Mouse (Mus musculus): Measurements from ENCODE around the gene Gm5431.
"Not testable (repeated sequence)": the region's sequence is repeated elsewhere in the genome, so short reads cannot be mapped to it uniquely, and the experiment has no call there.

Gene Gm5431

GRCm38 (mm10) chr11:48870781-48871180, 31.2 kb downstream of the Gm5431 start:
- no peak for DNase-seq

GRCm38 (mm10) chr11:48869380-48870110, 32.5 kb downstream of the Gm5431 start:
- DNase-seq, result peak; percentile 21 to 28

GRCm38 (mm10) chr11:48866481-48866880, 35.5 kb downstream of the Gm5431 start:
- DNase-seq, result no peak

GRCm38 (mm10) chr11:48863808-48864207, 38.2 kb downstream of the Gm5431 start:
- no peak for DNase-seq

- DNase-seq, result no peak
These were observed 39.2 kb downstream of the Gm5431 start for GRCm38 (mm10) chr11:48862784-48863319.

GRCm38 (mm10) chr11:48859014-48859413, 43.0 kb downstream of the Gm5431 start:
- DNase-seq, result peak in 1 of 2 experiments; percentile 26

GRCm38 (mm10) chr11:48853474-48854180, 48.4 kb downstream of the Gm5431 start:
- peak; percentile 85 to 89 for DNase-seq

- peak in 1 of 2 experiments; percentile 16 for DNase-seq
These were observed 49.2 kb downstream of the Gm5431 start for GRCm38 (mm10) chr11:48852624-48853473.

GRCm38 (mm10) chr11:48852190-48852589, 49.8 kb downstream of the Gm5431 start:
- DNase-seq, result no peak

- DNase-seq, result no peak
These were observed 50.6 kb downstream of the Gm5431 start for GRCm38 (mm10) chr11:48851270-48851995.

- no peak for DNase-seq
These were observed 51.8 kb downstream of the Gm5431 start for GRCm38 (mm10) chr11:48850240-48850639.

- DNase-seq, result no peak
These were observed 55.1 kb downstream of the Gm5431 start for GRCm38 (mm10) chr11:48846881-48847280.

- not testable (repeated sequence) for DNase-seq
These were observed 55.7 kb downstream of the Gm5431 start for GRCm38 (mm10) chr11:48846362-48846761.

- DNase-seq, result no peak
These were observed 56.7 kb downstream of the Gm5431 start for GRCm38 (mm10) chr11:48845244-48845815.

- no peak for DNase-seq
These were observed 57.7 kb downstream of the Gm5431 start for GRCm38 (mm10) chr11:48844309-48844708.

- DNase-seq, result no peak
These were observed 58.8 kb downstream of the Gm5431 start for GRCm38 (mm10) chr11:48843202-48843601.

- no peak for DNase-seq
These were observed 59.6 kb downstream of the Gm5431 start for GRCm38 (mm10) chr11:48842378-48842792.

GRCm38 (mm10) chr11:48841213-48841612, 60.8 kb downstream of the Gm5431 start:
- DNase-seq, result no peak

- no peak for DNase-seq
These were observed 61.2 kb downstream of the Gm5431 start for GRCm38 (mm10) chr11:48840805-48841204.

GRCm38 (mm10) chr11:48838879-48839680, 62.9 kb downstream of the Gm5431 start:
- DNase-seq, result no peak
